Mouse (Mus musculus) lung, adult 2 months (tissue): ENCODE measurements around the gene Olfr1423. TPM values are rescaled to one million over a fixed set of nuclear protein-coding genes. Genes with fewer than 3 reads are reported as not detected.

Source experiments
- DNase-seq: peaks from one replicate; pipeline ENCODE4 v3.0.0; 2022
- H3K4me1 ChIP-seq: fragments of 200-500 bp; 2 replicates; pipeline ENCODE4 v1.6.1; 2011; ENCODE audit warnings: low read length; ENCODE audit not compliant: control insufficient read depth, insufficient read depth
- H3K4me3 ChIP-seq: fragments of 200-500 bp; replicated peaks from 2 replicates; pipeline ENCODE3; 2011; ENCODE audit warnings: low read depth, mild to moderate bottlenecking, control low read depth, low read length; ENCODE audit errors: extremely low read depth
- CTCF ChIP-seq: fragments of 200-500 bp; IDR thresholded peaks from 2 replicates; pipeline ENCODE4 v1.5.1; 2011; ENCODE audit warnings: mild to moderate bottlenecking, low read length, control low read depth; ENCODE audit not compliant: insufficient read depth
- POLR2A ChIP-seq: fragments of 200-500 bp; IDR thresholded peaks from 2 replicates; pipeline ENCODE4 v1.6.1; 2011; ENCODE audit warnings: low read depth, mild to moderate bottlenecking, control low read depth, low read length, borderline replicate concordance; ENCODE audit errors: extremely low read depth
- WGBS: fragments of 180-500 bp; shearing (Covaris S2); methylation state at CpG from one replicate; pipeline ENCODE4 v1.1.7; 2018; 5-methylcytosine and 5-hydroxymethylcytosine counted together
- polyA plus RNA-seq: library from polyadenylated mRNA; depleted of rRNA; stranded (reverse); fragments of >200 nt; gene quantifications from 2 replicates; pipeline ENCODE4 v1.2.3, GENCODE M21; 2012

Olfr1423 gene
- polyA plus RNA-seq, 1 experiment, result not detected

GRCm38 (mm10) chr19:12007105-12007931 lies 33.8 kb downstream of the Olfr1423 start:
- peaks cover 10% of the 10 kb centered on the region for H3K4me1 ChIP-seq
- WGBS, result 37% methylated on average over 17 of the region's 17 CpGs
- TF ChIP-seq CTCF, result peak; percentile 38
- TF ChIP-seq POLR2A, result no peak
- peak overlapping the region; percentile 1 for H3K4me3 ChIP-seq
- peak; percentile 55 for DNase-seq

GRCm38 (mm10) chr19:12006361-12006947 lies 34.7 kb downstream of the Olfr1423 start:
- TF ChIP-seq POLR2A (no peak), CTCF (no peak)
- WGBS, result 22% methylated on average over 17 of the region's 17 CpGs
- H3K4me1 ChIP-seq, result peaks cover 10% of the 10 kb centered on the region
- H3K4me3 ChIP-seq, result peak overlapping the region; percentile 61
- DNase-seq, result peak; percentile 27

GRCm38 (mm10) chr19:12005376-12006360 lies 35.4 kb downstream of the Olfr1423 start:
- under 1% methylated on average over 41 of the region's 41 CpGs for WGBS
- peak; percentile 82 for DNase-seq

GRCm38 (mm10) chr19:12004216-12005008 lies 36.7 kb downstream of the Olfr1423 start:
- Histone ChIP-seq H3K4me3 (peak overlapping the region; percentile 32), H3K4me1 (peaks cover 10% of the 10 kb centered on the region)
- whole genome bisulfite sequencing, result 39% methylated on average over 9 of the region's 9 CpGs
- TF ChIP-seq POLR2A (no peak), CTCF (no peak)
- DNase-seq, result no peak

More at GRCm38 (mm10) chr19:12005376-12006360, 35.4 kb downstream of the Olfr1423 start:
- H3K4me3 ChIP-seq, result peak overlapping the region; percentile 61
- TF ChIP-seq CTCF (no peak), POLR2A (peak; percentile 31; the same call in 1 of the 2 replicates)
- peaks cover 10% of the 10 kb centered on the region for H3K4me1 ChIP-seq

GRCm38 (mm10) chr19:12003568-12003967 lies 37.5 kb downstream of the Olfr1423 start:
- DNase-seq, result no peak
- Histone ChIP-seq H3K4me1 (peaks cover 10% of the 10 kb centered on the region), H3K4me3 (no peak overlapping the region)
- TF ChIP-seq CTCF (no peak), POLR2A (no peak)
- WGBS, result 89% methylated on average over 2 of the region's 2 CpGs

GRCm38 (mm10) chr19:12002791-12003190 lies 38.3 kb downstream of the Olfr1423 start:
- peaks cover 10% of the 10 kb centered on the region for H3K4me1 ChIP-seq
- no peak for TF ChIP-seq CTCF
- TF ChIP-seq POLR2A, result no peak
- no peak overlapping the region for H3K4me3 ChIP-seq
- WGBS, result 53% methylated on average over 14 of the region's 14 CpGs
- no peak for DNase-seq

- H3K4me3 ChIP-seq, result no peak overlapping the region
- no peak for TF ChIP-seq CTCF
- TF ChIP-seq POLR2A, result no peak
- no peak for DNase-seq
Observed at GRCm38 (mm10) chr19:12002125-12002524, 39.0 kb downstream of the Olfr1423 start.

GRCm38 (mm10) chr19:12001686-12002085 lies 39.4 kb downstream of the Olfr1423 start:
- Histone ChIP-seq H3K4me1 (peaks cover 9% of the 10 kb centered on the region), H3K4me3 (no peak overlapping the region)
- TF ChIP-seq CTCF (no peak), POLR2A (no peak)
- DNase-seq, result no peak
- 30% methylated on average over 3 of the region's 3 CpGs for WGBS

More at GRCm38 (mm10) chr19:12002125-12002524, 39.0 kb downstream of the Olfr1423 start:
- WGBS, result 6% methylated on average over 11 of the region's 11 CpGs
- H3K4me1 ChIP-seq, result peaks cover 10% of the 10 kb centered on the region
